Mouse (Mus musculus) limb, embryonic 10.5 days (tissue): ENCODE measurements around the gene Nt5dc1. TPM values are rescaled to one million over a fixed set of nuclear protein-coding genes. Genes with fewer than 3 reads are reported as not detected.
A peak's percentile ranks its signal among the peaks of the same experiment; 100 is the strongest.

Experiments used
- DNase-seq: peaks from one replicate; pipeline ENCODE4 v3.0.0-alpha.2; 2017; ENCODE audit warnings: low spot score
- H3K27ac ChIP-seq: fragments of 300-500 bp; sonication (generic); 2 replicates; pipeline ENCODE4 v1.5.1; 2016; ENCODE audit warnings: mild to moderate bottlenecking
- H3K27me3 ChIP-seq: fragments of 300-500 bp; sonication (generic); 2 replicates; pipeline ENCODE4 v1.6.1; 2016; ENCODE audit warnings: low read depth, mild to moderate bottlenecking; ENCODE audit not compliant: poor library complexity, severe bottlenecking
- H3K36me3 ChIP-seq: fragments of 300-500 bp; sonication (generic); 2 replicates; pipeline ENCODE4 v1.6.1; 2016; ENCODE audit warnings: mild to moderate bottlenecking, moderate library complexity
- H3K4me1 ChIP-seq: fragments of 300-500 bp; sonication (generic); 2 replicates; pipeline ENCODE4 v1.6.1; 2016
- H3K4me3 ChIP-seq: fragments of 300-500 bp; sonication (generic); 2 replicates; pipeline ENCODE4 v1.5.1; 2016; ENCODE audit warnings: mild to moderate bottlenecking, moderate library complexity
- H3K9me3 ChIP-seq: fragments of 300-500 bp; sonication (generic); replicated peaks from 2 replicates; pipeline ENCODE4 v1.6.1; 2016; ENCODE audit warnings: mild to moderate bottlenecking
- WGBS: fragments of 180-500 bp; shearing (Covaris S2); methylation state at CpG from one replicate; pipeline ENCODE4 v1.1.7; 2016; 5-methylcytosine and 5-hydroxymethylcytosine counted together
- polyA plus RNA-seq: library from polyadenylated mRNA; unstranded; fragments of >200 nt; fragmentation: Nextera tagmentation; extraction: Ambion mirVana; gene quantifications from 2 replicates; pipeline ENCODE4 v1.2.1, GENCODE M21; 2016

Nt5dc1 gene
- polyA plus RNA-seq, 1 experiment from 2014 or later: 9.1 TPM

DNA sequence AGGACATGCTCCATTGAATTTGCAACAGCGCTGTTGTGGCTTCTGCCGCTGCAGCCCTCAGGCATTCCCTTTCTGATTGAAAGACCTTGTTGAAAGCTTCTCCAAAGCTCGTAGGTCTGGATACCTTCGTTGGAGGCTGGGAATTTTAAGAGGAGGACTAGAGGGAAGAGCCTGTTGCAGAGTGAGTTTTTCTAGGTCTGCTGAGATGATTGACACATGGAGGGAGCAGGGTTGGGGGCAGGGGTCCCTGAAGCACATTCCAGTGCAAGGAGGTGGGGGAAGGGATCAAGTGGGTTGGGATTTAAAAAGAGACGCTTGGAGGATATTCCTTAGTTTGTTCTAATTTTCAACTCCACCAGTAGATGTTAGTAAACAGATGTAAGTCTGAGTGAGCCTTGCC is 118.0 kb downstream of the Nt5dc1 start:
- WGBS: 49% methylated on average over 5 of the region's 5 CpGs
- Histone ChIP-seq H3K36me3 (0 out of 2 replicates have a peak, but pooled peaks cover 2% of the 10 kb centered on the region), H3K9me3 (no peaks in the 10 kb centered on the region), H3K27ac (peak overlapping the region; percentile 14; the same call in 1 of the 2 replicates), H3K27me3 (no peaks in the 10 kb centered on the region), H3K4me1 (peaks cover 31% of the 10 kb centered on the region), H3K4me3 (peak overlapping the region; percentile 24; the same call in 1 of the 2 replicates)
- DNase-seq: no peak

DNA sequence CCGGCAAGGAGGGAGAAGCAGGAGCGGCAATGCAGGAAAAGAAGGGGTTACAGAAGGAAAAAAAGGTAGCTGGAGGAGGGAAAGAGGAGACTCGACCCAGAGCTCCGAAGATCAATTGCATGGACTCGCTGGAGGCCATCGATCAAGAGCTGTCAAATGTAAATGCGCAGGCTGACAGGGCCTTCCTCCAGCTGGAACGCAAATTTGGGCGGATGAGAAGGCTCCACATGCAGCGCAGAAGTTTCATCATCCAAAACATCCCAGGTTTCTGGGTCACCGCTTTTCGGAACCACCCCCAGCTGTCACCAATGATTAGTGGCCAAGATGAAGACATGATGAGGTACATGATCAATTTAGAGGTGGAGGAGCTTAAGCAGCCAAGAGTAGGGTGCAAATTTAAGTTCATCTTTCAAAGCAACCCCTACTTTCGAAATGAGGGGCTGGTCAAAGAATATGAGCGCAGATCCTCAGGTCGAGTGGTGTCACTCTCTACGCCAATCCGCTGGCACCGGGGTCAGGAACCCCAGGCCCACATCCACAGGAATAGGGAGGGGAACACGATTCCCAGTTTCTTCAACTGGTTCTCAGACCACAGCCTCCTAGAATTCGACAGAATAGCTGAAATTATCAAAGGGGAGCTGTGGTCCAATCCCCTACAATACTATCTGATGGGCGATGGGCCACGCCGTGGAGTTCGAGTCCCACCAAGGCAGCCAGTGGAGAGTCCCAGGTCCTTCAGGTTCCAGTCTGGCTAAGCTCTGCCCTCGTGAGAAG is 120.2 kb downstream of the Nt5dc1 start:
- Histone ChIP-seq H3K9me3 (no peaks in the 10 kb centered on the region), H3K27me3 (no peaks in the 10 kb centered on the region), H3K4me3 (peak overlapping the region; percentile 76), H3K4me1 (peaks cover 31% of the 10 kb centered on the region), H3K27ac (peak overlapping the region; percentile 84), H3K36me3 (0 out of 2 replicates have a peak, but pooled peaks cover 2% of the 10 kb centered on the region)
- DNase-seq: no peak
- 45% methylated on average over 25 of the region's 25 CpGs for WGBS

DNA sequence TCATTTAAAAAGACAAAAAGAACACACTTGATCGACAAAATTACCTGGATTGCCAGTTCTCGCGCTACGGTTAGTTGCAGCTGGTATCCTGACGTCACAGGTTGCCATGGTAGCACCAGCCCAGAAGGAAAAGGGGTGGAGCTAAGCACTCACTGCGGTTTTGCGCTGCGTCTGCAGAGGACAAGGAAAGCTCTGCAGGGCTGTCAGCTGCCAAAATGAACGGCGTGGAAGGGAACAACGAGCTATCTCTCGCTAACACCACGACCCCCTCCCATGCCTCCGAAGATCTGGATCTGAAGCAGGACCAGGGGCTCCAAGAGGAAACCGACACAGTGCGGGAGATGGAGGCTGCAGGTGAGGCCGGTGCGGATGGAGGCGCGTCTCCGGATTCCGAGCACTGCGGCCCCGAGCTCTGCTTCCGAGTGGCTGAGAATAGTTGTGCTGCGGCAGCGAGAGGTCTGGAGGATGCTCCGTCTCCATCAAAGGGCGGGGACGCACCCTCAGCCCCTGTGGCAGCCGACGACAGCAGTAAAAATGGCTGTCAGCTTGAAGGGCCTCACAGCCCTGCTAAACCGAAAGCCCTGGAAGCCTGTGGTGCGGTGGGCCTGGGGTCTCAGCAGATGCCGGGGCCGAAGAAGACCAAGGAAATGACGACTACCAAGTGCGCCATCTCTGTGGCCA is 120.9 kb downstream of the Nt5dc1 start, which contains the start of gene Tspyl4:
Gene Tspyl4, plus strand, starts transcription at position 144 of the 681 bp plus-strand sequence.
- H3K27me3 ChIP-seq: no peaks in the 10 kb centered on the region
- DNase-seq: peak; percentile 94
- H3K9me3 ChIP-seq: no peaks in the 10 kb centered on the region
- H3K4me1 ChIP-seq: peaks cover 31% of the 10 kb centered on the region
- peak within 1 kb of the TSS; percentile 76 for H3K4me3 ChIP-seq
- 0 out of 2 replicates have a peak, but pooled peaks cover under 1% of the 10 kb centered on the region for H3K36me3 ChIP-seq
- WGBS: under 1% methylated on average over 38 of the region's 38 CpGs
- H3K27ac ChIP-seq: peak within 1 kb of the TSS; percentile 84

DNA sequence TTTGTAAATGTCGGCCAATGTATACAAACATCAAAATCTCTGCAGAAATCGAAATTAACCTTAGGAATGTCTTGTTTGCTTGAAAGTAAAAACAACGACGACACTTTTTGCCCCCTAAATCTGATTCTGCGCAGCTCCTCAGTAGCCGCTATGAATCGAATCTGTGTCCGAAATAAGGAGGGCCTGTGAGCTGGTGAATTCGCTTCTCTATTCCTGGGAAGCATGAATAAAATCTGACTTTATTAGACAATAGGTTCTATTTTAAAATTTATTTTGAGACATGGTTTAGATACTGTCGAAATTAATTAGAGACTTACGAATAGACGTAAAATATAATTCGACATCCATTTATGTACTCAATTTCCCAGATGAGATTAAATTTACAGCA is 121.4 kb downstream of the Nt5dc1 start:
- Histone ChIP-seq H3K9me3 (no peaks in the 10 kb centered on the region), H3K27me3 (no peaks in the 10 kb centered on the region), H3K36me3 (no peaks in the 10 kb centered on the region), H3K27ac (peak overlapping the region; percentile 84), H3K4me3 (peak overlapping the region; percentile 76), H3K4me1 (peaks cover 31% of the 10 kb centered on the region)
- DNase-seq: no peak
- WGBS: 9% methylated on average over 13 of the region's 13 CpGs

GRCm38 (mm10) chr10:34282420-34283238 is 135.7 kb downstream of the Nt5dc1 start:
- H3K27me3 ChIP-seq: no peaks in the 10 kb centered on the region
- H3K4me1 ChIP-seq: peaks cover 26% of the 10 kb centered on the region
- no peaks in the 10 kb centered on the region for H3K9me3 ChIP-seq
- H3K4me3 ChIP-seq: peak overlapping the region; percentile 85
- H3K27ac ChIP-seq: peak overlapping the region; percentile 88
- peaks cover 33% of the 10 kb centered on the region for H3K36me3 ChIP-seq
- DNase-seq: peak; percentile 65
- WGBS: 5% methylated on average over 47 of the region's 47 CpGs

- WGBS: 0% methylated on average over 38 of the region's 38 CpGs
- H3K27ac ChIP-seq: peak within 1 kb of the TSS; percentile 88
- no peaks in the 10 kb centered on the region for H3K9me3 ChIP-seq
- peaks cover 27% of the 10 kb centered on the region for H3K36me3 ChIP-seq
- no peaks in the 10 kb centered on the region for H3K27me3 ChIP-seq
- peaks cover 26% of the 10 kb centered on the region for H3K4me1 ChIP-seq
- peak within 1 kb of the TSS; percentile 85 for H3K4me3 ChIP-seq
- DNase-seq: peak; percentile 96
These were observed 136.4 kb downstream of the Nt5dc1 start, which contains the start of gene Tspyl1 for GRCm38 (mm10) chr10:34281962-34282388. Gene Tspyl1 (plus strand): TSS chr10:34282190.

DNA sequence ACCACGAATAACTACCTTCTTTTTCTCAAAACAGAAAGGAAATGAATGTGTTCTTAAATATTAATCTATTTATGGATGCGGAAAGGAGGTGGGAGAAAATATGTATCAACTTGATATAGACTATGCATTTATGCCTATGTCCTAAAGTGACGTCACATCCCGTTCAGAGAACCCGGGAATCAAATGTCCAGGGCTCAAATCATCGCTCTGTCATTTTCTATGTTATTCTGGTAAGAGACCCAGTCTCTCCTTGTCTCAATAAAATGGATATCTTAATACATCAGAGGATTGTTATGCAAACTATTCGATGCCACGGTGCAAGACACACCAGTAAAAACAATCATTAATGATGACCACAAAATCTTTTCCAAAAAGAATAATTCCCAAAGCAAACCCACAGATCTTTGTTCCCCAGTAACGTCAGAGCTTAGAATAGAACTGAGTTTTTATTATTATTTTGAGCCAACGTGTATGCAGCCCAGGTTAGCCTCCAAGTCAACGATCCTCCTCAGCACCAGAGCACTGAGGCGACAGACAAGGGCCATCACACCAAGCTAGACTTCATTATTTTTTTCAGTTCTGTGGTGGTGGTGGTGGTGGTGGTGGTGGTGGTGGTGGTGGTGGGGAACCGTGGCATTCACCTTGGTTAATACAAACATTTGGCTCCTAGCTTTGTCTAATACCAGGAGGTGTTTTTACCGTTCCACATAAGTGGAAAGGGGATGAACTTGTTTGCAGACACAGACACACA is 137.0 kb downstream of the Nt5dc1 start:
- H3K27me3 ChIP-seq: no peaks in the 10 kb centered on the region
- peak overlapping the region; percentile 88 for H3K27ac ChIP-seq
- no peak for DNase-seq
- H3K36me3 ChIP-seq: peaks cover 21% of the 10 kb centered on the region
- no peaks in the 10 kb centered on the region for H3K9me3 ChIP-seq
- peak overlapping the region; percentile 85 for H3K4me3 ChIP-seq
- peaks cover 26% of the 10 kb centered on the region for H3K4me1 ChIP-seq
- WGBS: 24% methylated on average over 14 of the region's 14 CpGs

GRCm38 (mm10) chr10:34280591-34281175 is 137.7 kb downstream of the Nt5dc1 start:
- H3K4me1 ChIP-seq: peaks cover 26% of the 10 kb centered on the region
- H3K27me3 ChIP-seq: no peaks in the 10 kb centered on the region
- H3K9me3 ChIP-seq: no peaks in the 10 kb centered on the region
- peak overlapping the region; percentile 85; the same call in 1 of the 2 replicates for H3K4me3 ChIP-seq
- no peak for DNase-seq
- 34% methylated on average over 13 of the region's 13 CpGs for WGBS
- H3K27ac ChIP-seq: no peak overlapping the region
- H3K36me3 ChIP-seq: peaks cover 17% of the 10 kb centered on the region

- Histone ChIP-seq H3K4me3 (no peak overlapping the region), H3K27me3 (no peaks in the 10 kb centered on the region), H3K9me3 (no peaks in the 10 kb centered on the region), H3K36me3 (no peaks in the 10 kb centered on the region), H3K27ac (no peak overlapping the region), H3K4me1 (peaks cover 6% of the 10 kb centered on the region; the same call in 1 of the 2 replicates)
- 82% methylated on average over 7 of the region's 7 CpGs for WGBS
- no peak for DNase-seq
These were observed 146.7 kb downstream of the Nt5dc1 start for GRCm38 (mm10) chr10:34271681-34272080.

GRCm38 (mm10) chr10:34267312-34268070 is 150.9 kb downstream of the Nt5dc1 start:
- WGBS: 76% methylated on average over 5 of the region's 5 CpGs
- Histone ChIP-seq H3K9me3 (no peaks in the 10 kb centered on the region), H3K27ac (no peak overlapping the region), H3K36me3 (no peaks in the 10 kb centered on the region), H3K27me3 (no peaks in the 10 kb centered on the region), H3K4me3 (no peak overlapping the region), H3K4me1 (peaks cover 6% of the 10 kb centered on the region; the same call in 1 of the 2 replicates)
- no peak for DNase-seq

- Histone ChIP-seq H3K4me3 (no peak overlapping the region), H3K36me3 (no peaks in the 10 kb centered on the region), H3K4me1 (peaks cover 6% of the 10 kb centered on the region; the same call in 1 of the 2 replicates), H3K27ac (no peak overlapping the region), H3K27me3 (no peaks in the 10 kb centered on the region), H3K9me3 (no peaks in the 10 kb centered on the region)
- 89% methylated on average over 4 of the region's 4 CpGs for WGBS
- no peak for DNase-seq
These were observed 153.2 kb downstream of the Nt5dc1 start for GRCm38 (mm10) chr10:34265106-34265505.
